Mouse (Mus musculus): ENCODE data around the gene Map3k3.

- TF ChIP-seq EP300 (IDR thresholded peaks at IDR 0.05; ENCODE audit: low read depth) (peak; percentile 66), CTCF (IDR thresholded peaks at IDR 0.05; ENCODE audit: low read depth) (peak; percentile 37; the same call in 1 of the 2 replicates)
Observed at GRCm38 (mm10) chr11:106134580-106135528, 50.4 kb downstream of the Map3k3 start.
